In the genomic region with DNA sequence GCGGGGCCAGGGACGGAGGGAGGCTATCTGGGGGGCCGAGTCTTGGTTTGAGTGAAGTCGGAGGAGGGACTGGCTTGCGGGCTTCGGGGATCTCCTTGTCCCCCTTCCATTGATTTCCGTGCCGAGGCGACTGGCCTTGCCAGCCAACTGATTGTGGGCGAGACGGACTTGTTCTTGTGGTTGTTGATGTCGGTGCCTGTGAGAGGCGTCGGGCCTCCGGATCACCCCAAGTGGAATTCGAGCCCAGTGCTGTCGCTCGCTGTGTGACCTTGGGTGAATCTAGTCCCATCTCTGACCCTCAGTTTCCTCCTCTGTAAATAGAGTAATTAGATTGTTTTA, we compare ENCODE assay signal across 8 mouse cellular contexts. TPM values are rescaled to one million over a fixed set of nuclear protein-coding genes. Genes with fewer than 3 reads are reported as not detected.
DNase-seq lines count a peak whose midpoint lies in the region; ATAC-seq and TF ChIP-seq lines count a peak whose summit lies in the region.

No protein-coding gene starts in this region.

- no peaks in the 10 kb centered on the region for H3K9me3 ChIP-seq in hindbrain, embryonic 14.5 days (ENCODE audit: control insufficient read depth, low read length)
- no peaks in the 10 kb centered on the region for H3K9me3 ChIP-seq in midbrain, embryonic 13.5 days

- peaks cover 20% of the 10 kb centered on the region for H3K36me3 ChIP-seq in hindbrain, embryonic 14.5 days (replicated peaks; ENCODE audit: control insufficient read depth, insufficient read depth)
- H3K36me3 ChIP-seq in midbrain, embryonic 13.5 days, result peaks cover 27% of the 10 kb centered on the region

- no peaks in the 10 kb centered on the region for H3K27me3 ChIP-seq in hindbrain, embryonic 14.5 days (ENCODE audit: control insufficient read depth, insufficient read depth, low read length)
- no peaks in the 10 kb centered on the region for H3K27me3 ChIP-seq in midbrain, embryonic 13.5 days

- peaks cover 38% of the 10 kb centered on the region for H3K4me1 ChIP-seq in hindbrain, embryonic 14.5 days (replicated peaks; ENCODE audit: control insufficient read depth, insufficient read depth, low read length)
- peaks cover 48% of the 10 kb centered on the region for H3K4me1 ChIP-seq in midbrain, embryonic 13.5 days (replicated peaks)

- peak; percentile 5 for ATAC-seq in common myeloid progenitor, adult 5-6 weeks (replicated peaks; ENCODE audit: low read depth, poor library complexity, severe bottlenecking)
- ATAC-seq in hindbrain, embryonic 14.5 days (ENCODE audit: low FRiP score), result peak; percentile 12; the same call in 1 of the 2 replicates
- 0 out of 2 replicates have a peak, but pooled peaks have one; percentile 4 for ATAC-seq in midbrain, embryonic 13.5 days

- H3K4me3 ChIP-seq in layer of hippocampus, adult 2 months, result peak overlapping the region; percentile 82
- peak overlapping the region; percentile 72 for H3K4me3 ChIP-seq in hindbrain, embryonic 14.5 days (replicated peaks; ENCODE audit: low read length)
- H3K4me3 ChIP-seq in midbrain, embryonic 13.5 days (replicated peaks), result peak overlapping the region; percentile 93

- intact Hi-C loops in gastrocnemius, postnatal 36 days (cut with DNase I), result loop anchor here (5.0 kb wide), 1 partner anchor 69 kb away; no protein-coding TSS in a partner anchor

- H3K27ac ChIP-seq in layer of hippocampus, adult 2 months, result peak overlapping the region; percentile 97
- H3K27ac ChIP-seq in hindbrain, embryonic 14.5 days, result peak overlapping the region; percentile 89
- peak overlapping the region; percentile 86 for H3K27ac ChIP-seq in midbrain, embryonic 13.5 days

- no peak for DNase-seq in layer of hippocampus, adult 2 months (ENCODE audit: low spot score in 2 of 2)
- DNase-seq in layer of hippocampus, adult 18-20 months (ENCODE audit: low spot score in 2 of 2), result no peak
- no peak for DNase-seq in hindbrain, embryonic 14.5 days (ENCODE audit: low spot score)
- DNase-seq in gastrocnemius, postnatal 36 days, result no peak
- DNase-seq in left cerebral cortex, adult 11 months (ENCODE audit: low spot score), result no peak
- no peak for DNase-seq in right cerebral cortex, adult 18-20 months

- peak overlapping the region; percentile 66 for H3K4me2 ChIP-seq in hindbrain, embryonic 14.5 days (replicated peaks)
- H3K4me2 ChIP-seq in midbrain, embryonic 13.5 days (replicated peaks), result peak overlapping the region; percentile 80

- TF ChIP-seq CTCF in layer of hippocampus, adult 2 months (conservative IDR thresholded peaks at IDR 0.05), result no peak

- 0% methylated on average over 18 of the region's 18 CpGs for WGBS in hindbrain, embryonic 14.5 days
- WGBS in midbrain, embryonic 13.5 days, result under 1% methylated on average over 18 of the region's 18 CpGs

- H3K9ac ChIP-seq in hindbrain, embryonic 14.5 days, result peak overlapping the region; percentile 80
- H3K9ac ChIP-seq in midbrain, embryonic 13.5 days (replicated peaks), result peak overlapping the region; percentile 93

RNA-seq across cellular contexts. Expression of a gene that starts 0.6 kb away (rescaled TPM):
- 10 to 100 TPM; 80.8 to 85.6 TPM for total RNA-seq in layer of hippocampus, adult 2 months (2021)
- total RNA-seq in layer of hippocampus, adult 18-20 months (2021), result 10 to 100 TPM; 76.2 to 79.2 TPM
- 15.9 and 25.2 TPM in 2 replicates for total RNA-seq in common myeloid progenitor, adult 5-6 weeks (2017)
- 45.9 and 48.2 TPM in 2 replicates for polyA plus RNA-seq in hindbrain, embryonic 14.5 days (2014; fragmentation: Nextera tagmentation; extraction: Ambion mirVana)
- 36.9 and 43.1 TPM in 2 replicates for polyA plus RNA-seq in midbrain, embryonic 13.5 days (2015; fragmentation: Nextera tagmentation; extraction: Ambion mirVana)
- total RNA-seq in gastrocnemius, postnatal 36 days (2021), result 100 to 1,000 TPM; 107 to 118 TPM

RNA-seq across cellular contexts. Expression of a gene that starts 0.7 kb away (rescaled TPM):
- total RNA-seq in layer of hippocampus, adult 2 months (2021), result 10 to 100 TPM; 51.5 to 51.7 TPM
- 10 to 100 TPM; 56.9 to 57.8 TPM for total RNA-seq in layer of hippocampus, adult 18-20 months (2021)
- total RNA-seq in common myeloid progenitor, adult 5-6 weeks (2017), result 51.3 and 57.5 TPM in 2 replicates
- 60.9 and 67.9 TPM in 2 replicates for polyA plus RNA-seq in hindbrain, embryonic 14.5 days (2014; fragmentation: Nextera tagmentation; extraction: Ambion mirVana)
- 92.8 and 94.0 TPM in 2 replicates for polyA plus RNA-seq in midbrain, embryonic 13.5 days (2015; fragmentation: Nextera tagmentation; extraction: Ambion mirVana)
- total RNA-seq in gastrocnemius, postnatal 36 days (2021), result 10 to 100 TPM; 14.1 to 16.6 TPM
